Mouse (Mus musculus) cerebellum, postnatal 10 days (tissue): ENCODE data around the gene Iscu.
"Not testable (repeated sequence)": the region's sequence is repeated elsewhere in the genome, so short reads cannot be mapped to it uniquely, and the experiment has no call there.

ENCODE experiments used
- DNase-seq, 2 experiments: peaks; one replicate each; pipeline ENCODE4 v3.0.0; 2021; ENCODE audit warnings: mixed read lengths in 2 of 2

Iscu gene

DNA sequence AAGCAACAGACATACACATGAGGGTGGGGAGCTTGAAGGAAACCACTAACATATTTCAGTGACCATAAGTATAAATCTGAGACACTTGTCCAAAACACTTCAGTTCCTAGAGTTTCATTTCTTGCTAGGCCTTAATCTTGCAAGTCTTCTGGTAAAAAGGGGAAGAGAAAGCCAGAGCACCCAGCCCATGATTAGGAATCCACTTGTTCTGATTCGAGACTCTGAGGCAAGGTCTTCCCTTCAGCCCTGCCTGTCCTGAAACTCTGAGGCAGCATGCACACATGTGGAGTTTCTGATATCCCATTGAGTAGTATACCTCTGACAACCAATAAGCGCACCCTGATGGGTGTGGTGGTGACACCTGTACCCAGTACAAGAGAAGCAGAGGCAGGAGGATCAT is 11.0 kb upstream of the Iscu start:
- no peak for DNase-seq

DNA sequence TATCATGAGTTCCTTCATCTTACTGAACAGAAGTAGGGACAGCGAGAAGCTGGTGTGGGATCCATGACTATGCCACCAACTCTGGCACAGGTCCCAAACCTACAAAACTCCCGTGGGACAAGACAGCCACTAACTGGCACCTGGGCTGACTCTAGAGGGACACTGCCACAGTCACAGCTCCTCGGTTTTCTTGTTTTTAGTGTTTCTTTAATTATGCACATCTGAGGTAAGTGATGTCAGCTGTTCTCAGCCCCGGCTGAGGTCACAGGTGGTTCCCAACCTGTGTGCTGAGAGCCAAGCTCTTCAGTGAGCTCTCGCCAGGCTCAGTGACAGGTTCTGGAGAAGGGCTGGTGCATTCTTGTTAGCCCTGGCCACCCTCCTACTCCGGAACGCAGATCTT is 8.1 kb upstream of the Iscu start:
- no peak for DNase-seq

DNA sequence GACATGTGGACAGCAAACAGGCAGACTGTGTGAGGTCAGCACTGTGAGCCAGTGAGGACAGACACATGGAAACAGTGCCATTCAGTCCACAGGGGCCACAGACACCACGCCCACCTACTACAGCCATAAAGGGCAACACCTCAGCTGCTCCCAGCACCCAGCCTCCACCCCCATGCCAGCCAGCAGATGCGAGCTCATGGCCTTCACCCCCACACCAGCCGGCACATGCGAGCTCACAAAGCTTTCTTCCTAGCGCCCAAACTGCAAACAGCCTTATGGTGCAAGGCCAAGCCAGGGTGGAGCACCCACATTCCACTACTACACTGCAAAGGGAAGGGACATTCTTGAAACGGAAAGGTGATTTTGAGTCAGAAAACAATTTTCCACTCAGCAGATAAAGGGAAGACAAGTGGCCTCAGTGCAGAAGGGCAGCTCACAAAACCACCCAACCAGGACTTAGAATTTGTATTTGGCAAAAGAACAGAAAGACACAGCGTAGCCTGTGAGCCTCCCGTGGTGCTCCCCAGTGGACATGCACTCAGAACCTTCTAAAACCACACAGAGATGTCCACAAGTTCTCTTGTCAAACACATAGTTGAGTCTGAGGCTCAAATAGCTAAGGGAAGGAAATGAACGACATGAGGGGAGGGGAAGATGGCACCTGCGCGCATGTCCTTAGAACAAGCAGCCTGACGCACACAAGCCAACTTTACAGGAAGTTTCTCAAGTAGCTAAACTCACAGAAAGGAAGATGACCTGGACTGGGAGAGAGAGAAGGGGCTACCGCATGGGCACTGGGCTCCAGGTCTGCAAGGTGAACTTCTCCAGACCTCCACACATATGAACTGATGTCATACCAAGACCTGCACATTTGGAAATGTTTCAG is 6.7 kb upstream of the Iscu start:
- DNase-seq, result no peak

DNA sequence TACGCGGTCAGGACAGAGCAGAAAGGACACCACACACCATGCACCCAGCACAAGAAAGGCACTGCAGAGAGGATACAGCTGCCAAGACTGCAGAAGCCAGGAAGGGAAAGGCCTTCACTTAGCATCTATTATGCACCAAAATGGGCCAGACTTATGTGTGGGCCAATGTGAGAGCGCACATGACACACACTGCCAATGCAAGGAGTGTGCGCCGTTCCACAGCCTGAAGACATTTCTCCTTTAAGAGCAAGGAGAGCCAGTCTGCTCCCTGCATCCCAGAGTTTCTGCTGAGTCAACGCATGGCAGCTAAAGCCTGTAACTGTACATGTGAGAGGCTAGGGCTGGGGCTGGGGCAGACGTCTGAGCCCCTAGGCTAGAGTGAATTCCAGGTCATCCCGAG is 3.7 kb upstream of the Iscu start:
- no peak for DNase-seq

DNA sequence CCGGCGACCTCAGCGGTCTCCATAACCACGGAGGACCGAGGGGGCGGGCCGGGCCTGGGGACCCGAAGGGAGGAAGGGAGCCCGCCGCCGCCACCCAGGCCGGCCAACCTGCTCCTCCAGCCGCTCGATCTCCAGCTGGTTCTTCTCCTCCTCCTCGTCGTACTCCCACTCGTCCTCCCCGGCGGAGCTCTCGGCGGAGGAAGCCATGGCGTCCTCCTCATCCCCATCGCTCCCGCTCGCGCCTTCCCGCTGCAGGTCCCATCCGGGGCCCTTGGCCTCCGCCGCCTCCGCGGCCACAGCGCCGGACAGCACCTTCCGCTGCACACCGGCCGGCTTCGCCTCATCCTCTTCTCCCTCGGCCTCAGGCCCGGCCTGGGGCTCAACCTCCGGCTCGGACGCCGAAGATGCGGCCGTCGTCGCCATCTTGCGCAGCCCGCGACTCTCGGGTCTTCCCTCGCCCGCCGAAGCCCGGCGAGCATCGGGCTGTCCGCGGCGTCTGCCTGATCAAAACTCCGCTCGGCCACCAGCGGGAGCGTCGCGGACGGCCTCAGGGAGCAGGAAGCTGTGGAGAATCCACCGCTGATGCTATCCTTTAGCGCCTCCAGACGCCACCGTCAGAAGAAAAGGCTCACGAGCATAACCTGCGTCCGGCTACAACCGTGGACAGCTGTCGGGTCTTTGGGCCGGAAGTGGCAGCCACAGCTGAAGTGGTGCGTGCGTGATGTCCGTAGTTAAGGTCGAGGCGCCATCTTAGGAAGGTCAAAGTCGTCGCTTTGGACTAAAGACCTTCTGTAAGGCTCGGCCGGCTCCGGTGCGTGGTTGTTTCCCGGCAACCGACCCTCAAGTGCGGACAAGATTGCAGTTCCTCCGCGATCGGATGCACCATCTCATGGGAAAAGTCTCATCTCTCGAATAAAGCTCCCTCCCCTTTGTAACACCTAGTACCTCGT is 1.1 kb upstream of the Iscu start:
- DNase-seq, result peak; percentile 88 to 90

DNA sequence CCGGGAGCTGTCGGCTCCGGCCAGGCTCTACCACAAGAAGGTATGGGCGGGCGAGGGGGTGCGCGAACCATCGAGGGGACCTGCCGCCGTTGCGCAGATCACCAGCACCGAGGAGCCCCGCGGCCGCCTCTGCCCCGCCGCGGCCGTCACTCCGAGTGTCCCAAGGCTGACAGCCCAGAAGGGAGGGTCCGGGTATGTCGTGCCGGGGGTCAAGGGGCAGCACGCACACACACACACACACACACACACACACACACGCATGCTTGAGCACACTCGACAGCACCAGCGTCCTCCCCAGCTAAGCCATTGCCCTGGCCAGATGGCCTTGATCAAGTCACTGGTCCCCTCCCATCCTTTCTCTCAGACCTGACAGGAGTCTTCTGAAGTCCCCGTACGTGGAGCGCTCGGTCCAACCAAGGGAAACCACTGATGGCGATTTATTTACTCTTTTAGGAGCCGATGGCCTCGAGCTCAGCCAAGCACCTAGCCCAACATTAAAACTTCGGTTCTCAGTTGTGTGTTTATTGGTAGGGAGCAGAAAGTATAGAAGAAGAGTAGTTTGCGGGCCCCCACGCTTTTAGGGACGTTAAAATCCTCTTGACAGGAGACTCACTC is 464 bp downstream of the Iscu start:
- DNase-seq, result no peak

DNA sequence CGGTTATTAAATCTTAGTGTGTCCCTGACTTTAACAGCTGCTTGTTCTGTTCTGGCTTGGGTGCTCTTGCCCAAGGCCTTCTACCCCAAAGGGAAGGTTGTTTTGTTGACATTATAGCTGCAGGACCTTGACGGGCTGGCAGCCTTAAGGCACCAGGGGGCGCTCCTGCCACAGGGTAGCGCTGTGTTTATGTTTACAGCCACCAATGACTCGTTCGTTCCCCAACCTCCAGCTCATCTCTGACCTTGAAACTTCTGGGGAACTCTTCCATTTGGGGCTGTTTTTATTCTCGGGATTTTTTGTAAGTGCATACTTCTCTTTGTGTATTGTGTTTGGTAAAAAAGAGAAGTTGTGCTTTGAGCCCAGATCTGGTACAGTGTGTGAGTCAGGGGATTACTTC is 1.1 kb downstream of the Iscu start:
- peak; percentile 93 to 95 for DNase-seq

DNA sequence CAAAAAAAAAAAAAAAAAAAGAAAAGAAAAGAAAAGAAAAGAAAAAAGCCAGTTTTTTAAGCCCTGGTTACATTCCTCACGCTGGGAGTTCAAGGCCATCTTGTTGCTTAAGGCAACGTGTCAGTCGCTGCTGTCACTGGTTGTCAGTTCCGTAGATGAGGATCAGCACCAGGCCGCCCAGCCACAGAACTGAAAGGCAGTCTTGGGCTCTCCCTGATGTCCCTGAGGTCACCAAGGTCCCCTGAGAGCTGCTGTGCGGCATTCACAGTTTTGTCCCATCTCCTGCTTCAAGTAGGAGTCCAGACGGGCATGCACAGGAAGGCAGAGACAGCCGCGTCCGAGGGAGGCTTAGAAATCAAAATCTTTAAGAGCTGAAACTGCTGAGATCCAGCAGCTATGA is 3.0 kb downstream of the Iscu start:
- no peak for DNase-seq

DNA sequence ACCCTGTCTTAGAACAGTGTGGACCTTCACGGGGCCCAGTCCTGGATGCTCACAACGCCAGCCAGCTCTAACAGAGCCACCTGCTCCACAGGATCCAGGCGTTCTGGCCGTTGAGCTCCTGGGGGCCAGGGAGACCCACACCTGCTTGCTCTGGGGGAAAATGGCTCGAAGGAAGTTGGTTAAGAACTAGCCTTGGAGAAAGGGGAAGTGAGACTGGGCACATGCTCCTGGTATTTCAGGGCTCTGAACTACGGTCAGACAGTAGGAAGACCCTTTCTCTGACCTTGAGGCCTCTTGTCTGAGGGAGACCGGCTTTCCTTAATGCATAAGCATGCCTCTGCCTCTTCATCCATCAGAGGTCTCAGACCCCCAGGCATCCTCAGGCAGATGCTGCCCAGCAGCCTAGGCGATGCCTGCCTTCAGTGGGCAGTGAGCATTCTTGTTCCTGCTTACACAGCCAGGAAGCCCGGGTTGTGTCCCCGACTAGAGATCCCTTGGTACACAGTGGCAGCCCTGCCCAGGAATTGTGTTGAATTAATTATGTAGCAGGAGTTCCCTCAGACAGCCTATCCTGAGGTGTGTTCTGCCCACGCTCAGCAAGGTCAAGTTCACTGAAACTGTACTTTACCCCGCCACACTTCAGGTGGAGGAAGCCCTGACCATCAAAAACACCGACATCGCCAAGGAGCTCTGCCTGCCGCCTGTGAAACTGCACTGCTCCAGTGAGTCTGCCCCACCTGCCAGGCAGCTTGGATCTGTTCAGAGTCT is 3.8 kb downstream of the Iscu start:
- DNase-seq, result no peak

DNA sequence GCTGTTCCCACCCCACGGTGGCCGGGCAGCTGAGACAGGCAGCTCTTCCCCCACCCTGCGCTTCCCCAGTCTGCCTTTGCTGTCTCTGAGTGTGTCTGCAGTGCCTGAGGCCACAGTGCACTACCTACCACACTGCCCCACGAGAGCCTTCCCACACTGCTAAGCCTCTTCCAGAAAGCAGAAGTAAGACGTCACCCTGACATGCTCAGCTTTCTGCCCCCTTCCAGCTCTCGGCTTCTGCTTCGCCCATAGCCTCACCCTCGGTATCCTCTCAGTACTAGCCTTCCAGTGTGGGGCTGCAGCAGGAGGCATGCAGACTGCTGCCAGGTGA is 4.3 kb downstream of the Iscu start:
- DNase-seq, result no peak

DNA sequence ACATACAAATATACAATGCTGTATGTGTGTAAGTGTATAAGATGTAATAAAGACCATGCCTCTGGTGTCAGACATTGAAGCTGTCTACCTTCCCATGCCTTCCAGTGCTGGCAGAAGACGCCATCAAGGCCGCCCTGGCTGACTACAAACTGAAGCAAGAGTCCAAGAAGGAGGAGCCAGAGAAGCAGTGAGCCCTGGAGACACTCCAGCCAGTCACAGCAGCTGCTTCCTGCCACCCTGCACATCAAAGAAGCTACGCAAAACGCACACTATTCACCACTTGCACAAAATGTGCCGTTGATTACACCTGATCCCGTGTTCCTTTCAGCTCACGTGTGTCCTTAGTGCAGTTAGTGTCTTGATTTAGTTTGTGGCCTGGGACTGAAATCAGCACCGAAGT is 5.2 kb downstream of the Iscu start:
- DNase-seq, result not testable (repeated sequence)

DNA sequence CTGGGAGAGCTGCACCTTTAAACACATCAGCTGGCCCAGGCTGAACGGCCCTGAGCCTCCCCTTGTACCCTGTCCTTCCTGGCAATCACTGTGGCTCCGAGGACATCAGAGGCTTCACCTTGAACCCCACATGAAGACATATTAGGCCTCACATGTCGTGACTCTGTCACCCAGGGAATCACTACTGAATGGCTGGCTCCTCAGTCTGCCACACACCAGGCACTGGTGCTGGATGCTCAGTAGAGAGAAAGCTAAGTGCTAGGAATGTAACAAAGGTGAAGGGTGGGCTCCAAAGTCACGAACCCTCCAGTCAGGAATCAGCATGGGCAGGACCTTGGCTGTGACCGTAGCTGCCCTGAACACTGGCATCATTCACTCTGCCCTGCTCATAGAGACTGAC is 7.0 kb downstream of the Iscu start:
- DNase-seq, result no peak

DNA sequence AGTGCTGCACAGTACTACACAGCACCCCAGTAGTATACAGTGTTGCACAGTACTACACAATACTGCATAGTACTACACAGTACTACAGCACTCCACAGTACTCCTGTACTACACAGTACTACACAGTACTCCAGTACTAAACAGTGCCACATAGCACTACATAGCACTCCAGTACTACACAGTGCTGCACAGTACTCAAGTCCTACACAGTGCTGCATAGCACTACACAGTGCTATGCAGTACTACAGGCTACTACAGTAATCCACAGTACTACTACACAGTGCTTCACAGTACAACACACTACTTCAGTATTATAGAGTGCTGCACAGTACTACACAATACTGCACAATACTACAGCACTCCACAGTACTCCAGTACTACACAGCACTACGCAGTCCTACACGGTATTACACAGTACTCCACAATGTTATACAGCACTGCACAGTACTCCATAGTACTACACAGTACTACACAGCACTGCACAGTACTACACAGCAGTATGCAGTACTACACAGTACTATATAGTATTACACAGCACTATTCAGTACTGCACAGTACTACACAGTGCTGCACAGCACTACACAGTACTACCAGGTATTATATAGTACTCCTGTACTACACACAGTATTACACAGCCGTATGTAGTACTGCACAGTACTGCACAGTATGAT is 7.7 kb downstream of the Iscu start:
- no peak for DNase-seq

DNA sequence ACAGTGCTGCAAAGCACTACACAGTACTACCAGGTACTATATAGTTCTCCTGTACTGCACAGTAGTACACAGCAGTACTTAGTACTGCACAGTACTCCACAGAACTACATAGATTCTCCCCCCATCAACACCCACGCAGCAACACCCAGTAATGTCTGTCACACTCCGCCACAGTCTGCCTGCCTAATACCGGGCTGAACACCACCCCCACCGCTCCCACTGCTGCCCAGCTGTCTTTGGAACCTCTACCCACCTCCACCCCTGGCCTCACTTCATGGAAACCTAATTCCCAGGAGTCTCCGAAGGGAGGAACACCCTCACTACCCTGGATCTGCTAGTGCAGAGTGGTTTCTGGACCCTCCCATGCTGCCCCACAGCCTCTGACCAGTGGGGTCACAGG is 8.2 kb downstream of the Iscu start:
- no peak for DNase-seq

DNA sequence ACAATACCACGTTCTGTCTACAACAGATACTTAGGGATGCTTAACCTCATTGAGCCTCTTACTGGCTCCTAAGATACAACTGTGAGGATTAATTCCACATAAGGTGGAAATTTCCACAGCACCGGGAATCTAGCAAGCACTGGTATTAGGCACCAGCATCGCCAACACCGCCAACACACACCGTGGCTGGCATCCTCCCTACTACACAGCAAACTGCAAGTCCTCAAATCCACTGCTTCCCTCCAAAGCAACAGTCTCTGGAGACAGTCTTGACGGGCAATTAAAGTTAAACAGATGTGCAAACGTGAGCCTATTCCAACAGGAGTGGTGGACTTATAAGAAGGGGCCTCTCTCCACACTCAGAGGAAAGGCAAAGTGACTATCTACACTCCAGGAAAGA is 8.7 kb downstream of the Iscu start:
- DNase-seq, result no peak

DNA sequence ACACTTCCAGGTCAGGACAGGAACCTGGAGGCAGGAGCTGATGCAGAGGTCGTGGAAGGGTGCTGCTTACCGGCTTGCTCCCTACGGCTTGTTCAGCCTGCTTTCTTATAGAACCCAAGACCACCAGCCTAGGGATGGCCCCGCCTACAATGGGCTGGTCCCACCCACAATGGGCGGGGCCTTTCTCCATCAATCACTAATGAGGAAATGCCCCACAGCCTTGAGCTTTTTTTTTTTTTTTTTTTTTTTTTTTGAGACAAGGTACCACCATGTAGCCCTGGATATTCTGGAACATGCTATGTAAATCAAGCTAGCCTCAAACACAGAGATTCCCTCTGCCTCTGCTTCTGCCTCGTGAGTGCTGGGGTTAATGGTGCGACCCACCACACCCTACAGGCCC is 9.3 kb downstream of the Iscu start:
- DNase-seq, result no peak

DNA sequence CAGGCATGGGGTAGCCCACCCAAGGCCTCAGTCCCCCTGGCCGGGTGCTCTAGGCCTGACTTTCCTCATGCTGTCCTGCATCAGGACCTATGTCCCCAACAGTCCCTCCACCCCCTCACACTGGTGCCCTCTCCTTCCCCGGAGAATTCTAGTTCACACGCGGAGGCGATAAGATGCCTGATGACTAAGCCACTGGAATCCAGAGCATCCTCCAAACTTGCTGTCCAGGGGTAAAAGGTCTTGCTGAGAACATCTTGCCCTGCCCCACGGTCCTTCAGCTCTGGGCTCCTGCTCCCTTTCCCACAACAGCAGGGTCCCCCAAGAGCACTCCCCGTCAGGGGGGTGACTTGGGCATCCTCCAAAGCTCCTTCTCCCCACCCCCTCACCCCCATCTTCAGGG is 10.1 kb downstream of the Iscu start:
- no peak for DNase-seq

DNA sequence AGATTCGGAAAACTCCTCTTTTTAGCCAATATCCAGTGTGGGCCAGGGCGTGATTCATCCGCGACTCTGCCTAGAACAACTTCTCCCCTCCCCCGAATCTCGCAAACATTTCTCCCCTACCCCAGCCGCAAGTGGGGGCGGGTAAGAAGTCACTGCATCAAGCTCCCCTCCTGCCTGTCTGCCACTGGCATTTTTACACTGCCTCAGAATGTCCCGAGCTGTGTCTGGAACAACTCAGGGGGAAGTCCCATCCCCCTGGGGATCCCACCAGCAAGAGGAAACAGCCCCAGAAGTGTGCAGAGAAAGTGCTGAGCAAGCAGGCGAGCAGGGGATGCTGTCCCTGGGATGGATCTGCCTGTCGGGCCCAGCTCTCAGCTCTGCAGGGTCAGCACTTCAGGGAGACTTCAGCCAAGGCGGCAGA is 11.0 kb downstream of the Iscu start:
- no peak for DNase-seq

DNA sequence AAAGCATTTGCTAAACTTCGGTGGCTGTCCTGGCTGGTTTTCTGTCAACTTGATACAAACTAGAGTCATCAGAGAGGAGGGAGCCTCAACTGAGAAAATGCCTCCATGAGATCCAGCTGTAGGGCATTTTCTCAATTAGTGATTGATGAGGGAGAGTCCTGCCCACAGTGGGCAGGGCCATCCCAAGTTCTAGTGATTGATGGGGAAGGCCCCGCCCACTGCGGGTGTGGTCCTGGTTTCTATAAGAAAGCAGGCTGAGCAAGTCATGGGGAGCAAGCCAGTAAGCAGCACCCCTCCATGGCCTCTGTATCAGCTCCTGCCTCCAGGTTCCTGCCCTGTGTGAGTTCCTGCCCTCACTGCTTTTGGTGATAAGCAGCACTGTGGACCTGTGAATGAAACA is 11.6 kb downstream of the Iscu start:
- not testable (repeated sequence) for DNase-seq

DNA sequence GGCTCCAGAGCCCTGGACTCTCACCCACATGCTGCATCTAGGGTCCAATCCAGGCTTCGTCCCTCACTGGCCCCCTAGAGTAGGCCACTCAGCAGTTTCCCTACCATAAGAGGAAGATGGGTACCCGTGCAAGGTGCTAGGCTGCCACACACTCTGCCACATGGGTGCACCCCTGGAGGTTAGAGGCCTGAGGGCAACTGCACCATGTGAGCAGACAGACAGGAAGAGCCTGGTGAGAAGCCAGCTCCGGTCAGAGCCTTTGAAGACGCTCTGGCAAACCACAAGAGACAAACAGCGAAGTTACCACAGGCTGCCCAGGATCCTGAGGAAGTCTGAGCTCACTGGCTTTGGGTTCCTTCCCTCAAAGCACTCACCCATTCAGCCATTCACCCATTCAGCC is 14.4 kb downstream of the Iscu start:
- DNase-seq, result no peak

DNA sequence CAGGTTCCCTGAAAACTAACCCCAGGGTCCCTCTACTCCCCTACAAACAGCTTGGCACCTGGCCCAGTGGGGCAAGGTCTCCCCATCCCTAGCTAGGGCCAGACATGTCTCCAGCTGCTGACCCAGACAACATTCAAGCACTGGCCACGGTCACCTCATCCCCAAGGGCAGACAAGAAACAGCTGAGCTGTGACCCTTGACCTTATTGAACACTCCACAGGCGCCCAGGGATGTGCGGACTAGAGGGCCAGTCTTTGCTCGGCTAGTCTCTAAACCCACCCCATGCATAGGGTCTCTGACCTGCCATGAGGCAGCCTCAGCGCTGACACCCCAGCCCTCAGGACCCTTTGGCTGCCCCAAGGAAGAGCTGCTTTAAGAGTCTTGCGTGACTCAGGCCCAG is 16.1 kb downstream of the Iscu start:
- no peak for DNase-seq

DNA sequence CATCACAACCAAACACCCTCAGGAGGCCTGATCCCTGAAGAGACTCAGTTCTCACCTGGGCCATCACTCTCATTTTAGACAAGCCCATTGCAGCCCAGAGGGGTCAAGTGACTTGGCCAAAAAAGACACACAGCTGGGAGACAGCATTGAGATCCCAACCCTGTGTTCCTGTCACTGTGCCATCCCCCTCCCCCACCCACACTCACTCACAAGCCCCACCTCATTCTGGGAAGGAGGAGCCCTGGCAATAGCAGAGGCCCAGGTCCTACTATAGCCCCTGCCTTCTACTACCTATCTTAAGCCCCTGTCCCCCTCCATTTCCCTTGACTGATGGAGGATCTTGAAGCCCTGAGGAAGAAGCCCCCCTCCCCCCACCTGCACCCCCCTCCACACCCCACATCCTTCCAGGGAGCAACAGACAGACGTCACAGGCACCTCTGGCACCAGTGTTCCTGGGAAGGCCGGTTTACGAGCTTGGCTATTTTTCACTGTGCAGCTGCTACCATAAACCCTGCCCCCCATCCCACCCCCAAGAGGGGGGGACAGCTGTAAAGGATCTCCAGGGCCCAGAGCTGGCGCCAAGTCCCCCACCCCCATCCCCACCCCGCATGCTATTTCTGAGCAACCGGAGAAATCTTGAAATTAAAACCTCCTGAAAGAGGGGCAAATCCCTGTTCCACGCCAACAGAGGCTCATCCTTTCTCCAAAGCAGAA is 16.7 kb downstream of the Iscu start:
- DNase-seq, result no peak
